Mouse (Mus musculus) layer of hippocampus, adult 18-20 months (tissue): ENCODE measurements at regions not wholly inside any gene's neighbourhood (a gene's known extent, or its start where the extent isn't known, plus 50 kb on each side); places are given as distances from the start of the nearest gene placed in this dataset.
"Not testable (repeated sequence)": the region's sequence is repeated elsewhere in the genome, so short reads cannot be mapped to it uniquely, and the experiment has no call there.

Experiments
- DNase-seq, 2 experiments: peaks; one replicate each; pipeline ENCODE4 v3.0.0; 2022; ENCODE audit warnings: low spot score in 2 of 2

- DNase-seq: not testable (repeated sequence)
Observed at GRCm38 (mm10) chr4:79471013-79471412, 1259.3 kb upstream of the Ptprd start.

DNA sequence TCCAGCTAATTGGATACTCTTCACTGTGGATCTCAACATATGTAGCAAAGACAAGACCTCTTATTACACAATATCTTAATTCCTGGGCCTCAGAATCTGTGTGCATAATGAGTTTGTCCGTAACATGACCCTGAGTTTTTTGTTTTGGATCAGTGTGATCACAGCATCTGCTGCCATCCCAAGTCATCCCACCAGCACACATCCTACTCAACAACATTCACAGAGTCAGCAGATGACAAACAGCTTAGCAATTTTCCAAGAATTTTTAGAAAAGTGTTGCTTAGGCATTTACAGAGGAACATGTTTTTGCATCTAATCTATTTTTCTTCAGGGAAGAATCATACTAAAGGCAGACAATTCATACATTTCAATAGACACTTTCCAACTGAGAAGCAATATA, 1251.8 kb upstream of the Ptprd start:
- DNase-seq: peak in 1 of 2 experiments; percentile 46
